Comparison of ENCODE assay signal across 8 mouse cellular contexts in genomic region chr5:53268095-53268692, GRCm38 (mm10). TPM values are rescaled to one million over a fixed set of nuclear protein-coding genes. Genes with fewer than 3 reads are reported as not detected.
DNase-seq lines count a peak whose midpoint lies in the region.

No protein-coding gene starts in this region.

- intact Hi-C loops in left cerebral cortex, postnatal 4 days (cut with DNase I): no loop called here
- intact Hi-C loops in left cerebral cortex, postnatal 10 days (cut with DNase I): no loop called here
- intact Hi-C loops in gastrocnemius, postnatal 36 days (cut with DNase I): loop anchor here (10.0 kb wide), 1 partner anchor 113 kb away; no protein-coding TSS in a partner anchor

- peak; percentile 62 for DNase-seq in left cerebral cortex, postnatal 4 days
- no peak for DNase-seq in left cerebral cortex, postnatal 10 days (ENCODE audit: extremely low spot score in 1 of 2, low spot score in 2 of 2)
- peak; percentile 59 for DNase-seq in ZHBTc4 (ENCODE audit: low read depth, low spot score)
- peak; percentile 55 to 67 for DNase-seq in gastrocnemius, postnatal 36 days
- peak; percentile 24 to 53 for DNase-seq in kidney, postnatal 25 days
- DNase-seq in ovary, adult 18-20 months (ENCODE audit: low spot score): no peak
- no peak for DNase-seq in thymus, postnatal 0 days (ENCODE audit: low spot score)
- DNase-seq in spleen, postnatal 14 days (ENCODE audit: low spot score in 2 of 2): no peak

RNA-seq across cellular contexts. Expression of gene Smim20, which starts 1.3 kb away (rescaled TPM):
- 10 to 100 TPM; 25.7 to 27.6 TPM for total RNA-seq in left cerebral cortex, postnatal 4 days (2021)
- 10 to 100 TPM; 26.9 to 30.5 TPM for total RNA-seq in left cerebral cortex, postnatal 10 days (2021)
- total RNA-seq in gastrocnemius, postnatal 36 days (2021): 10 to 100 TPM; 56.4 to 63.1 TPM
- 102 and 104 TPM in 2 replicates for polyA plus RNA-seq in thymus, postnatal 0 days (2015; fragmentation: Nextera tagmentation; extraction: Ambion mirVana)

RNA-seq across cellular contexts. Expression of gene Sel1l3, which starts 54.5 kb away (rescaled TPM):
- 10 to 100 TPM; 51.9 to 60.8 TPM for total RNA-seq in left cerebral cortex, postnatal 4 days (2021)
- 10 to 100 TPM; 67.3 to 76.5 TPM for total RNA-seq in left cerebral cortex, postnatal 10 days (2021)
- 10 to 100 TPM; 64.7 to 76.9 TPM for total RNA-seq in gastrocnemius, postnatal 36 days (2021)
- 0.41 and 0.55 TPM in 2 replicates for polyA plus RNA-seq in thymus, postnatal 0 days (2015; fragmentation: Nextera tagmentation; extraction: Ambion mirVana)

Comparison
In these comparisons a context has a peak if more than half of its experiments do, and no peak if none do; other contexts are left out.
1. DNase-seq: peak in left cerebral cortex, postnatal 4 days (single experiment), ZHBTc4 (single experiment), gastrocnemius, postnatal 36 days (2 of 2) and kidney, postnatal 25 days (2 of 2); none in left cerebral cortex, postnatal 10 days (0 of 2), ovary, adult 18-20 months (single experiment), thymus, postnatal 0 days (single experiment) and spleen, postnatal 14 days (0 of 2).